Mouse (Mus musculus) frontal cortex, adult (tissue): ENCODE measurements around the gene Msi2.
A peak's percentile ranks its signal among the peaks of the same experiment; 100 is the strongest.

Experiments
- ATAC-seq: cut with Nextera tagmentation; 2 replicates; pipeline ENCODE4 v1.9.2; 2017; ENCODE audit warnings: mild to moderate bottlenecking, moderate library complexity, mixed read lengths; ENCODE audit not compliant: low TSS enrichment

The Msi2 gene

DNA sequence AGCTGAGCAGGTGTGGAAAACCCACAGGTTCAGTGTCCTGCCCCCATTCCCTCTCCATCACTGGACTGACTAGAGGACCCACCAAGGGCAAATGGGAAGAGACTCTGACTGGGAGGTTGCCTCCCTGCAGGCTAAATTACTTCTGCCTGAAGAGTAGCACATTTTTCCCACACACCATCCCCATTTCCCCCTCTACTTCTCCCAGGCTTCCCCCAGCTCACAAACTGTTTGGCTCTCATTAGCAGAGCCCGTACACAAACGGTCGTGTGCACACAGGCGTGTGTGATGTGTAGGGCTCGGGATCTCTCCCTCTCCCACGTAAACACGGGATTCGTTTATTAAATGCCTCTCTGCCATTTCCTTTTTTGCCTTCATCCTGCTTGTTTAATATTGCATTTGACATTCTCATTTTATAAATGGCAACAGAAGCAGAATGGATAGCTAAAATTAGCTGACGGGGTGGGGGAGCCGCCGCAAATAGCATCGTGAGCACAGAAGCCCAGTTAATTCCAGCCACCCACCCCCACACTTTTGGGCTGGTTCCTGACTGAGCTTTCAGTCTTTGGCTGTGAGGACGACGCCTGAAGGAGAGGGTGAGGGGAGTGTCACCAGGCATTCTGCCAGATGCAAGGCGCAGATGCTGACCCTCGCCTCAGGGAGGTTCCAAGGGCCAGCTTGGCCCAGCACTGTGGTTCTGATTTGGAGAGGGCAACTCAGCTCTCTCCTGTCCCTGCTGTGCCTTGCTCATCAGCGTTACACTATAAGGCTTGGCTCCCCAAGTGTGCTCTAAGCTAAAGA is 313.3 kb downstream of the Msi2 start:
- ATAC-seq = peak; percentile 75

DNA sequence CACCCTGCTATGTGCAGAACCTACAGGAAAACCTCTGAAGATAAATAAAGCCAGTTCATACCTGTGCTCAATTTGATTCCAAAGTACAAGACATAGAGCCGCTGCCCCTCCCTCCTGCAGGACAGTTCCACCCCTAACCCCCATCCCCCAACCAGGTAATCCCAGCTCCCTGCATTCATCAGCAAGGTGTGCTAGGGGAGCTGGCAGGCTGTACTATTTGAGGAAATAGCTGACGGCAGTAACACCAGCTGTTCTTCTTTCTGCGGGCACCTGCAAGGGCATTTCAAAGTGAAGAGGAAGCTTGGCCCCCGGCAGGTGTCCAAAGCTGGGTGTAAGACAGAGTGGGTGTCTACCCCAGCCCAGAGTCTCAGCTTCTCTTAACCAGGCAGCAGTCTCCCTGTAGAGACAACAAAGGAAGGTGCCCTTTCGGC is 314.1 kb downstream of the Msi2 start:
- no peak for ATAC-seq

DNA sequence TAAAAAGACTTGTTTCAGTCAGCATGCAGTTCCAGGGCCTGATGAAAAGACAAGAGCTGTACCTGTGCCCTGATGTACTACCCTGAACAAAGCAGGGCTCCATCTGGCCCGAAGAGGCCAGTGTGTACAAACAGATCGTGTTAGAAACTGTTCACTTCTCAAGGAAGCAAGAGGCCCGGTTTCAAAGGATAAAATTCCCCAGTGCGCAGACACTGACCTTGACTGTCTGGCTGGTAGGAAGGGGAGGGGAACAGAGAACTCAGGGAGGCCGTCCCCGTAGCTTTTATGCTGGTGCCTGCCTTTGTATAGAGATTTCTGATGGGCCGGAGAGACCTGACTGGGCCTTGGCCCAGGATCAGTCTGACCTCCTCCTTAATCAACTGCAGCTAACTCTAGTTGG is 316.0 kb downstream of the Msi2 start:
- no peak for ATAC-seq

DNA sequence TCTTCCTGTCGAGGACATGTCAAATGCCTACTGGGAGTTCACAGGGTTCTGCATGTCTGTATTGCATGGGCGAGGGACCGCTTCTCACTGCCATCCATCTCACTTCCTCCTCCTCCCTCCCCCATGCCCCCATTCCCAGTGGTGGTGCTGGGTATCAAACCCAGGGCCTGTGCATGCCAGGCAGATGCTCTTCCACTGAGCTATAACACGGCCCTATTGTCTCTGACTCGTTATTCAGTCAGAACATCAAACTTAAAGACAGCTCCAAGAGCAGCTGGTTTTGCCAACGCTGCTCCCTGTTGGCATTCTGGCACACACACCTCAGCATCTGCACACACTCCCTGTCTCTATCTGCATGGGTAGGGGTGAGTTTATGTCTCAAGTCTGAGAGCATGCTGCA is 317.0 kb downstream of the Msi2 start:
- ATAC-seq = no peak

DNA sequence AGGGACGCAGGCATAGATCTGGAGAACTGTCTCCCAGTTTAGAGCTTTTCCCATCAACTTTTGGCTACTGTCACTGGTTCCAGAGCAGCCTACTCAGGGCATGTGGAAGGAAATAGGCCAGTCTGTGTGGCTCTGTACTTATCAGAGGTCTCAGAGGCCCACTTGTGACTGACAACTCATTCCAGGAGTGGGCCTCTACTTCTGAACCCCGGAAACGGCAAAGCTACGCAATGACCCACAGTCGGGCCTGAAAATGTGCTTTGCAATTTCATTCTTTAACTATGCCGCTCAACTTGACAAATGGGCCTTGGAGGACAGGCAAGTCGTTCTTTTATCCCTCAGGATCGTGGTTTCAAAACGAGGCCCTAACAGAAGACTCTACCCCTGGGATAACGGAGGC is 317.4 kb downstream of the Msi2 start:
- ATAC-seq = no peak

DNA sequence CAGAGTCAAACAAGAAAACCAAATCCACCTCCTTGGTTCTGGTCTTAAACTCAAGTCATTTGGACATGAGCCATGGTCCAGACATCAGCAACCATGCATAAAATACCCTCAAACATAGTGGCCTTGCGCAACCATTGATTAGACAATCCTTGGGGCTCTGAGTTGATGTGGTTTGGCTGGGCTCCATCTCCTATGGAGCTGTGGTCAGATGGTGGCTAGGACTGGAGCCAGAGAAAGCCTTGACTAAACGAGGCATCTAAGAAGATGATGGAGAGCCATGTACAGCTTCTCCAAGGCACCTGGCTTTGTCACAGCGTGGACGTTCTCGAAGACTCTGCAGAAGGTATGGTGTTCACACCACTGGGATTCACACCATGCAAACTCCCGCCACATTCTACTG is 318.1 kb downstream of the Msi2 start:
- ATAC-seq = no peak

DNA sequence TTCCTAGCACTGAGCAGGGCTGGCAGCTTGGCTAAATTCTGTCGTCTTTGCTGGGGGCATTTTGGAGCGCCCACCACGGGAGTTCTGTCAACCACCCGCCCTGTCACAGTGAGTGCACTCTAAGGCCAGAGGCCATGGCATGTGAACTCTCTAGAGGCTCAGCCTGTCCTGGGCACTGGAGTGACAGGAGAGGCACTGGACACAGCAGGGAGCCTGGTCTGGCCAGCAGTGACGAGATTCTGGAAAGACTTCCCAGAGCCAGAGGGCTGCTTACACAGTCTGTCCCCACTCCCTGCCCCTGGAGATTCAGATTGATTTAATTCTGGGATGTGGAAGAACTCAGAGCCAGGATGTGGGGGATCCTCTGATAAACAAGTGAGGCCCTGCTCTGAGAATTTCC is 318.9 kb downstream of the Msi2 start:
- no peak for ATAC-seq

DNA sequence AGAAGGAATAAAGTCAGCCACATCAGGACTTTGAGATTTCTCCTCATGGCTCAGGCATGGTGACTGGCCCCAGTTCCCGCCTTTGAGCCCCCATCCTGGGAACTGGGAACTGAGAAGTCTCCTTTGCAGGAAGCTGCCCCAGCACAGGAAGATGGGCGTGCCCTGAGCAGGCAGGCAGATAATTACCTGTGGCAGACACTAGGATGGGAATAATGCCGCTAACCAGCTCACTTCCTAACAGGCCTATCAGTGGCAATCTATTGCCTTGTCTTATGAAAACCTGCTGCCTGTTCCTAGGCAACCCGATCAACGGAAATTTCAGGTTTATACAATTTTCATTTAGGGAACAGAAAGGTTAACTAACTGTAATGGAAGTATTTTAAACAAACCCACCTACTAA is 319.3 kb downstream of the Msi2 start:
- no peak for ATAC-seq

DNA sequence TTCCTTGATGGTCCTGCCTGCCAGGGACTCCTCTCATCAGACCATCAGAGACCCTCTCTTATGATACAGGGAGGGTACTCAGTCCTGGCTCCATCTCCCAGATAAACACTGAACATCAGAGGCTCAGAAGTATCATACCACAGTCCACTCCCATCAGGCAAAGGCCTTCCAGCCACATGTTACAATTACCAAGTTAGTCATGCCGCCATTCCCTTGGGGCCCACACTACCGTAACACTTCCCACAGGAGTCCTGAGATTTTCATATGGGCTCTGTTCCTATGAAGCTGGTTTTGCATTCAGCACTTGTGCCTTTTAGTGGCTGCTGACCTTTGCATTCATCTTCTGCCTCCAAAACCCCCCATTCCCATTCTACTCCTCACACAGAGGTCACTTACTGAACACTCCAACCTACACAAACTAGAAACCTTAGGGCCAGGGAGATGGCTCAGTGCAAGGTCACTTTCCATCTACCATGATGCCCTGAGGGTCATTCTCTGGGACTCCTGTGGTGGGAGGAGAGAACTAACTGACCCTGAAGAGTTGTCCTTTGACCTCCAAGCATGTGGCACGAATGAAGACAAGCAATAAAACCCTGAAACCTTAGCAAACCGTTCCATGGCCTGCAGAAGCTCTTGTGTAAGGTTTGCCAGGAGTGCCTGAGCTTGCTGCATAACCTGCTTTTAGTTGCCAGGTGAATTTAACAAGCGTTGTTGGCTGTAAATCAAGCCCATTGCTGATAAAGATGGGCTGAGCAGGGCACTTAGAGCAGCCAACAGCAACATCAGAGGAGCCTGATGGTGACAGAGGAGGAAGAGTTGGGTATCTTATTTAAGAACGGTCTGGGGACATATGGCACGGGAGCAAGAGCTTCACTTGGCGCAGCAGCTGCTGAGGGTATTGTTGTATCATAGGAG is 323.0 kb downstream of the Msi2 start:
- no peak for ATAC-seq

DNA sequence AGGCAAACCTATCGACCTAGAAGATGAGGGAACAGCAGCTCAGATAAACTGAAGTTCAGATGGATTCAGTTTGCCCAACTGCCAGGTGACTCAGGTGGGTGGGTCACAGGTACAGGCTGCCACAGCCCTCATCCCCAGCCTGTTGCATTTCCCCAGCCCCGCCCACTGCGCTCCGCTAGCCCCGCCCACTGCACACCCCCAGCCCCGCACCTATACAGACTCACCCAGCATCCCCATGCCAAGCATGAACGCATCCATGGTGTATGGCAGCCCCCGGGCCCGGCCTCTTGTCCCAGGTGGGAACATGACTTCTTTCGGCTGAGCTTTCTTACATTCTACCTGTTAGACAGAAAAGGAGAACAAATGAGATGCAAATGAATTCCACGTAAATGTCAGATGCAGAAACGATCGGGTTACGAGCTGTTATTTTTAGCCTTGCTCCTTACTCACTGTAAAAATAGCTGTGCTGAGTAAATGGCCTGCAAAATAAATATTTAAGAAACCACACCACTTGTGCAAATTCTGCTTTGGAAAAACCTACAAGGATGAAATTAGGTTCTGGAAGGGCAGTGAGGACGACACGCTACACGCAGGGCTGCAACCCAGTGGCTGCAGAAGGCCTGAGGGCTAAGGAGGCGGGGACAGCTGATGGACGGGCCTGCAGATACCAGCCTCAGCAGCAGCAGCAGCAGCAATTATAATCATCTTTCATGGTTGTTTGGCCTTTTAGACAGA is 323.8 kb downstream of the Msi2 start:
- ATAC-seq = no peak

DNA sequence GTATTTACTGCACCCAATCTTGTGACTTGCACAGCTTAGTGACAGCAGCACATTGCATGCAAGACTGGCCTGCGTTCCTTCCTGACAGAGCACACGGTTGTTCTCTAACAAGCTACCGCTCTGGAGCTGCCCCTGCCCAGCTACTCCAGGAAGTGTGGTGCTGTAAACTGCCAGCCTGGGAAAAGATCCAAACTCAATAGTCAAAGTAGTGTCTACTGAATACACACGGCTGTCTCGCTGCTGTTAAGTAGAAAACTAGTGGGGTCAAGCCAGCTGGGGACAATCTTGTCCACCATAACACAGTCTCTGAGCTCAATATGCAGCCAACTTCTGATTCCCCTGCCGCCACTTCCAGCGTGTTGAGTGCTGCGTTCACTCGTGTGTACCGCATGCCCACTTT is 325.6 kb downstream of the Msi2 start:
- ATAC-seq = peak; percentile 65

DNA sequence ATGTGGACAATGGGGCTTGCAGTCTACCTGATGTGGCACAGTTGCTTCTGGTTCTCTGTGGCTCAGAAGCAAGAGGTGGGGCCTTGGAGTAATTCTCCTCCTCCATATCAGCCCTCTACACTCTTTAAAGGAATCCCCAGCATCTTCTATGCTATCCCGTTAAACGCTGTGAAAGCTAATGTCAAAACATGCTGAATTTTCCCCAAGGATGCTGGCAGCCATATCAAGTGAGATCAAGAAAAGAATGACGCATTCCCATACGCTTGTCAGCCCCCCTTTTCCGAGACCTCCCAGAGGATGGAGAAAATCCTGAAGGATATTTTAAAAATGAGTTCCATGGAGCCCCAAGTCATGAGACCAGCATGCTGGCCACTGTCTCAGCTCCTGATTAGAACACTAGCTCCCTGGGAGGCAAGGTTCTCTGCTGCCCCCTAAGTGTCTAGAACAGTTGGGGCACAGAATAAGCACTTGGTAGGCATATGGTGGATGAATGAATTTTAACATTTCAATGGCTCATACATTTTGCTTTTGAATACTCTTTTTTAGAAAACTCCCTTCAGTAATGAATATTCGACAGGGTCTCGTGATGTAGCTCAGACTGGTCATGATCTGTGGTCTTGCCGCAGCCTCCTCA is 327.0 kb downstream of the Msi2 start:
- no peak for ATAC-seq

DNA sequence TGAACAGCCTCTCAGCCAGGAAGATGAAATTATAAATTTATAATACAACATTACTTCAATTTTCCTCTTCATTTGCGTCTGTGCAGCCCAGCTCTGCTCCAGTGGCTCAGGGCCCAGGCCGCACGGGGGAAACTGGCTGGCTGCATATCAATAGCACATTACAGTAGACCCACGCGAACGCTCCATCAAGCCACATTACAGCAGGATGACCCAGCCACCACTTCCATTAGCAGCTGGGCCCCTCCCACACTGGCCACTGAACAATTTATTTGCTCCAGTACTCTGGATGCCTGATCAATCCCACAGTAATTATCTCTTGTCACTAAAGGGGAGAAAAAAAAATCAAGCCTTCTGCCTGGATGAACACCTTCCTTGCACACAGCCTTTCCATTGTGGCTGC is 328.8 kb downstream of the Msi2 start:
- ATAC-seq = no peak

DNA sequence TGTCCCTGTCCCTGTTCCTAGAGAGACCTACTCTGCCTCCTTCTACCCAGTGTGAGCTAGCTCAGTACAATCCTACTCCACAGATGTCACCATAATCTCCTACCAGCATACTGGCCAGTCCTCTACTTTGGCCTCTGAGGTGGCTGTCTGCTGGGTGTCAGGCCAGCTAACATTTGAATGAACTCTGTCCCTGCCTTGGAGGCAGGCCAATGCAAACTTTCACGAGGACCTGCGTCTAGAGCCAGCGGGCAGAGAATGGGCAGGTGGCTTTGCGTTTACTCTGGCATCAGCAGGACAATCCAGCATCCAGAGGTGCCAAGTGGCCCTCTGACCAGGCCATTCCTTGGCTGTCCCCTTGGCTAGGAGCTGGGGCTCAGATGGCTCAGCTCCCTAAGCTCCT is 331.4 kb downstream of the Msi2 start:
- ATAC-seq = no peak

DNA sequence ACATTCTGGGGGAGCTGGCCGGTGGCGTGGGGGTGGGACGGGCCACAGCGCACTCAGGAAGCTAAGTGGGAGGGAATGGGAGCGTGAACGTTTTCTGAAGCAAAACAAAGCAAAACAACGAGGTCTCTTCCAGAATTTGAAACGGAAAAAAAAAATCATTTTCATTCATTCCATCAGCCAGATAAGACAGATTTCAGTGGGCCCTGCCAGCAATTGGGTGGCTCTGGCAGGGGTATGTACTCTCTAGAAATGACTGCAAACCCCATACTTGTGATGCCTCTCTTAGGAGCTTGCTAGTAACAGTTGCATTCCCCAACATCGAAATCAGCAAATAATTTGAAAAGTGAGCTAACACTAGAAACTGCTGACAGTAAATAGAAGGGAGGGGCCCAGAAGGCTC is 335.9 kb downstream of the Msi2 start:
- ATAC-seq = no peak

DNA sequence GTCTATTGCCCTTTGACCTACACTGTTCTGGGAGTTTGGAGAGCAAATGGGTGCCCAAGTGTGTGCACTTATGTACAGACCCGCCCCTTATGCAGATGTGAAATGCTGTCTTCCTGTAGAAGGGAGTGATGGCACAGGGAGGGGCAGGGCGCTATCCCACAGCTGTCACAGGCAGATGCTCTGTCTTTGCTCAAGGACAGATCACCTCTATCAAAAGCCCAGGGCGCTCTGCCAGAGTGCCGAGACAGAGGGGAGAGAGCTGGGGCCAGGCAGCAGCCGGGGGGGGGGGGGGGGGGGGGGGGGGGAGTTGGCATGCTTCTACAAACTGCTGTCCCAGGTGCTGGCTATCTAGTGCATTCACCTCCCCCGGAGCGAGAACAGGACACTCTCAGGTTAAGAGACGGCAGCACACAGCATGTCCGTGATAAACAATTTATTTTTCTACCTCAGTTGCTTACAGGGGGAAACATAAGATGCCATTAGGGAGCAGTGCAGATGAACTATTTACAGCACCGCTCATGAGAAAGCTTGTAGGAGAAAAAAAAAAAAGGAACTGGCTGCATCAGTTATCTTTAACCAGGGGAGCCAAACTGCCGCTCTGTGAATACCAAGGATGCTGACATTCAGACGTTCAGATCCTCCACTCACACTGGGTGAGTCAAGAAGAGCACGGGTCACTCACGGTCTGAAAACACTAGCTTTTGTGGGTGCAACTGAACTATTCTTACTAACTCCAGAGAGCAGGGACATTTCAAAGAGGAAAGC is 337.0 kb downstream of the Msi2 start:
- ATAC-seq = no peak

DNA sequence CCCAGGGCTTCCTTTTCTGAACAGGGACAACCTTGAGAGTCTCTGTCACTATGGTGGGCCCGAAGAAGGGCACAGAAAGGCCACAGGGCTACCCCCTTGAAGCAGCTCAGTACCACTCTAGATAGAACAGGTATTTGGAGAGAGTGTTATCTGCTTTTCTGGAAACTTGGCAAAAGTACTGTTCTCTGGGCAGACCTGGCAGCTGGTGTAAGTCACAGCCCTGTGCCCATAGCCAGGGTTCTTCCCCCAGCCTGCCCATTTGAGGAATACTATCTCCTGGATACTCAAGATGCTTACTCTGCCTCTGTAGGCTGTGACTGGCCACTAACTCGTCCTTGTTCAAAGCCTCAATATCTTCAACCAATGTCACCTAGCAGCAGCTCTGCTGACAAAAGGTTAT is 338.7 kb downstream of the Msi2 start:
- no peak for ATAC-seq

DNA sequence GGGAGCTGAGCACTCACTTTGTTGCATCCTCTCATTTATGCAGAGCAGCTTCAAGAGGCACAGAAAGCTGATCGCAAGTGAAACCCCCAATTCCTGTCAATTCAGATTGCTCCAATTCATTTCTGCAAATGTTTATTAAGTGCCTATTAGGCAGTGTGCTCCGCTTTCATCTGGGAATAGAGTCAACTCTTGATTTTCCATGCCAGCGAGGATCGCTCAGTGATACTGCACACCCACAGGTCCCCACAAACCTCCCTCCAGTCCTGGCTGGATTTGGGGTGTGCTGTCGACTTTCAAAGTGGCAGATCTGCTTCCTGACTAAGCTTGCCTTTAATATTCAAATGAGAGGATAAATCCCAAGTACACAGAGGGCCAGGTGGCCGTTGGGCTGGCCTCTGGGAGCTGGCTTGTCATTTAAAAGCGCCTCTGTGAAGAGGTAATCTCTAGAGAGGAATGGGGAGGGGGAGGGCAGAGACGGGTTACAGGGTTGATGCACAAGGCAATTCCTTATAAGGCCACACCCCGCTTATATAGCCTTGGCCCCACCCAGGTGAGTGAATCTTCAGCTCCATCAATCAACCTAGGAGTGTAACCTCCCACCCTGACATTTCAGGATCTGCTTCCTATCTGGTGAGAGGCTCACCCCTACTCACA is 339.5 kb downstream of the Msi2 start:
- no peak for ATAC-seq

DNA sequence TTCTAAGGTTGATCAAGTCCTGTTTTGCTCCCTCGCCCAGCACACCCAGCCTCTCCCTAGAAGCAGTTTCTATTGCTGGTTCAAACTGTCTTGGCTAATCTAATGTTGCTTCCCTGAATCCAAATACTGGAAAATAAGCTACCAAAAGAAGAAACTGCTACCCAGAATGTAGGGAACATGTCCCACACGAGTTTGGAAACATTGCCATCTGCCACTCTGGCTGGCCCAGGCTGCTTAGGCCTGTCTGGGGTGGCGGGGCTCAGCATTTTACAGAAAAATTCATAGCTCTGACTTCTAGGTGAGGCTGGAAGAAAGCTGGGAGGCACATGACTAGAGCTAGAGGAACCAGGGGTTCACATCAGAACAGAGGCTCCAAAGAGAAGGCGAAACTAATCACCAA is 345.7 kb downstream of the Msi2 start:
- ATAC-seq = peak; percentile 93

DNA sequence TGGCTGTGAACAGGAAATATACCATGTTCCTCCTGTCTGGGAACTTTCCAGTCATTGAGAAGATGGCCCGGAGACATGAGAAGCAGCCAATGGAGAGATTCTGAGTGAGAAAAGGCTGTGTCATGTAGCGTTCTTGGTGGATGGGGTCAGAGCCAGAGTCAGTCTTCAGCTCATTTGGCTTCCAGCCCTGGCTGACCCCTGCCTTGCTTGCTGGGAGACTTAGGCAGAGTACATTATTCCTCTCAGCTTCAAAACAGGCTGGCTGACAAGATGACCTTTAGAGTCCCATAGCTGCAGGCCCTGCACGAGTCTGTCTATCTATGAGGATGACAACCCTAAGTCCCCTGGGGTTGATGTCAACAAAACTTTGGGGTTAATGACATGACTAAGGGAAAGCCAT is 348.4 kb downstream of the Msi2 start:
- no peak for ATAC-seq

DNA sequence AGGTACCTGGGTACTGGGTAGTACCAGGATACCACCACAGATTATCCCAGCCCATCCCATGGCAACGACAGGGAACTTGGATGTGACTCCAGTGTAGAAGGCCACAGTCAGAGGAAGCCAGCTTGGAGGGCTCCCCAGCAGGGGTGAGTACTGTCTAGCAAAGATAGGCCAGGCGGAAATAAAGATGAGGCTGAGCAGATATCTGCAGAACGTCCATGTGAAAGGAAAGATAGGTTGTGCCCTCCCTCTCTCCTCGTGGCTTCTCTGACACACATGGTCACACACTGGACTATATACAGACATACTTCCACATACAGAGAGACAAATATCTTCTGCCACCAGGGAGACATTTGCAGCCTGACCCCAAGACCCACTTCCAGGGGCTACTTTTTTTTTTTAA is 350.8 kb downstream of the Msi2 start:
- no peak for ATAC-seq
